Mouse (Mus musculus): ENCODE data around the gene Frmd4a.

DNA sequence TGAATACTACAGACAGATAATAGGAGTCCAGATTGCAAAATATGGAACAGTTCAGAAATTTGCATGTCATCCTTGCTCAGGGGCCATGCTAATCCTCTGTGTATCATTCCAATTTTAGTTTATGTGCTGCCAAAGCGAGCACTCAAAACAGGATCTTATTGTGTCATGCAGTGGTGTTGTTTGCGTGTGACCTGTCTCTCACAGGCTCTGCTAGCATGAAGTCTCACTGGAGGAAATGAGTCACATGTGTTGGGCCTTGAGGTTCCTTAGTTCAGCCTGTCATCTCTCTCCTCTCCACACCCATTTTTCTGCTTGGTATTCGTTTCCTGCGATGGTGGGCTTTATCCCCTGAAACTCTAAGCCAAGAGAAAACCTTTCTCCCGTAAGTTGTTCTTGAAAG is 363.4 kb downstream of the Frmd4a start:
- TF ChIP-seq EP300 (IDR thresholded peaks at IDR 0.05; ENCODE audit: insufficient read depth, low read depth, low read length), result no peak
- no peak for TF ChIP-seq CTCF (IDR thresholded peaks at IDR 0.05)
